In genomic region chr5:148175091-148175490, GRCm38 (mm10) we compare ENCODE assay signal across 19 mouse cellular contexts.
"Had no signal": no experiment of that assay in that cellular context is flagged by ENCODE, and none has a peak within 500 bp of the region (broad histone marks: within the 10 kb centered on the region; RNA-seq: fewer than 3 reads in every experiment).

No protein-coding gene starts in this region.

- H3K36me3 ChIP-seq: limb, embryonic 10.5 days; limb, embryonic 13.5 days; liver, embryonic 12.5 days; liver, embryonic 15.5 days; lung, embryonic 15.5 days; midbrain, embryonic 12.5 days had no signal

- H3K9me3 ChIP-seq: limb, embryonic 10.5 days; liver, embryonic 15.5 days; lung, embryonic 15.5 days had no signal

- H3K4me3 ChIP-seq: limb, embryonic 10.5 days; limb, embryonic 13.5 days; liver, embryonic 12.5 days; liver, embryonic 15.5 days; lung, embryonic 15.5 days; megakaryocyte, embryonic 14.5 days; midbrain, embryonic 12.5 days had no signal

- H3K4me2 ChIP-seq: limb, embryonic 13.5 days; liver, embryonic 12.5 days; liver, embryonic 15.5 days; lung, embryonic 15.5 days; midbrain, embryonic 12.5 days had no signal

- DNase-seq: kidney, adult 18-20 months; kidney, adult 9 months; kidney, postnatal 14 days; kidney, postnatal 4 days; liver; lung, adult 18-20 months; lung, postnatal 10 days; lung, postnatal 36 days; thymus, adult 2 months; thymus, postnatal 14 days; thymus, postnatal 4 days had no signal

- H3K9ac ChIP-seq: limb, embryonic 13.5 days; liver, embryonic 12.5 days; liver, embryonic 15.5 days; lung, embryonic 15.5 days; midbrain, embryonic 12.5 days had no signal

- ATAC-seq: liver, embryonic 12.5 days had no signal

- H3K27ac ChIP-seq: limb, embryonic 10.5 days; limb, embryonic 13.5 days; liver, embryonic 12.5 days; liver, embryonic 15.5 days; lung, embryonic 15.5 days; midbrain, embryonic 12.5 days; stomach, postnatal 0 days had no signal

- H3K27me3 ChIP-seq: limb, embryonic 13.5 days; liver, embryonic 12.5 days; liver, embryonic 15.5 days; lung, embryonic 15.5 days; megakaryocyte, embryonic 14.5 days; midbrain, embryonic 12.5 days had no signal

- H3K4me1 ChIP-seq: limb, embryonic 10.5 days; limb, embryonic 13.5 days; liver, embryonic 12.5 days; liver, embryonic 15.5 days; megakaryocyte, embryonic 14.5 days had no signal
